Mouse (Mus musculus): ENCODE measurements at regions not wholly inside any gene's neighbourhood (a gene's known extent, or its start where the extent isn't known, plus 50 kb on each side); places are given as distances from the start of the nearest gene placed in this dataset.

DNA sequence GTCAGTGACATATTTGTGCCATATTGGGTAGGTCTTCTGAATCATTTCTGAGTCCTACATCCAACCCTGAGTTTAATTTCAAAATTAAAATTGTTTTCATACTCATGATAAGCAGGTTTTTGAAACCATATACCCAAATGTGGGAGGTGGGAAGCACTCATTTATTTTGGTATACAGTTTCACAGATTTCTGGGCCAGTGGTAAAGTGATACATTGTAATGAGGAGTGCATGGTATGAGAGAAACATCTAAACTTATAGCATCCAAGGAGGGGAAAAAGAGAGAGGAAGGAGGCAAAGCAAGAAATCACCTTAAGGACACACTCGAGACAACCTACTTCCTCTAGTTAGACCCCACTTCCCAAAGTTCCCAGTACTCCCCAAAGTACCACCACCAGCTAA, 157.6 kb downstream of the Mreg start:
- no peak for TF ChIP-seq POLR2A (IDR thresholded peaks at IDR 0.05; ENCODE audit: insufficient read depth, low read depth, low read length)
- no peak for TF ChIP-seq EP300 (IDR thresholded peaks at IDR 0.05; ENCODE audit: insufficient read depth, low read depth, low read length)
